Mouse (Mus musculus): ENCODE data around the gene Zfp64. TPM values are rescaled to one million over a fixed set of nuclear protein-coding genes. Genes with fewer than 3 reads are reported as not detected.
"Not testable (repeated sequence)": the region's sequence is repeated elsewhere in the genome, so short reads cannot be mapped to it uniquely, and the experiment has no call there.

Zfp64 gene
- polyA plus RNA-seq, 1 experiment: 21.3 TPM

DNA sequence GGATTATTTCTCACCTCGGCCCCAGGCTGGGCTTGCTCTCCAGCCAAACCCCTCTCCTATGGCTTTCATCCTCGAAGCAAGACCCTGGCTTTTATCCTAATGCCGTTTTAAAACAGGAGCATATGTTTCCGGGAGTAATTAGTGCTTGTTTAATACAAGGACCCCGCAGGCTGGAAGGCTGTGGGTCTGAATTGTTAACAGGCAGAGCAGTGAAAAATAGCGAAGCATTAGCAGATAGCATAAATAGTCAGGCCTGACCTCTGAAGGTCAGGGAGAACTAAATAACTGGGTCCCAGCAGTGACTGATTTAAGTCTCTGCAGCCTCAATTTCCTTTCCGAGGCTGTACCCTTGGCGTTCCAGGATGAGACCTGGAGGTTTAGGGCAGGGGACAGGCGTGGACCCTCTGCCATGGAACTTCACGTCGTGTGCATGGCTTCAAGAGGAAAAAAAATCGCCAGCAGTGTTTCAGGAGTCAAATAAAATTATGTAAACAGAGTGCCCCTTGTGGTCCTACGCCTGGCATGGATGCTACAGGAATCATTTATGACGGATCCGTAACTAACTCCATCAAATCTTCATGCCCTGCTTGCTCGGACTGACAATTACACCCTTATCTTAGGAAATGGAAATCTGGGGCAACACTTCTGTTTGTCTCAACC lies 95.2 kb downstream of the Zfp64 start:
- no peak overlapping the region for H3K27ac ChIP-seq (ENCODE audit: insufficient read depth, low read length)
- H3K4me3 ChIP-seq (ENCODE audit: extremely low read depth, insufficient read depth, insufficient read length): no peak overlapping the region
- no peak for TF ChIP-seq CTCF (IDR thresholded peaks at IDR 0.05; ENCODE audit: extremely low read depth, insufficient read depth, insufficient read length, insufficient replicate concordance)
- no peak for TF ChIP-seq POLR2A (IDR thresholded peaks at IDR 0.05; ENCODE audit: low read depth, low read length)
- H3K4me1 ChIP-seq (ENCODE audit: control insufficient read depth, insufficient read depth, insufficient read length): no peaks in the 10 kb centered on the region
- no peaks in the 10 kb centered on the region for H3K27me3 ChIP-seq (ENCODE audit: control insufficient read depth, insufficient read depth, low read length)
- H3K36me3 ChIP-seq (ENCODE audit: control insufficient read depth, insufficient read depth, low read length): no peaks in the 10 kb centered on the region
- WGBS: 59% methylated on average over 16 of the region's 16 CpGs
- DNase-seq (ENCODE audit: low read depth in 1 of 2, low spot score in 2 of 2): no peak

DNA sequence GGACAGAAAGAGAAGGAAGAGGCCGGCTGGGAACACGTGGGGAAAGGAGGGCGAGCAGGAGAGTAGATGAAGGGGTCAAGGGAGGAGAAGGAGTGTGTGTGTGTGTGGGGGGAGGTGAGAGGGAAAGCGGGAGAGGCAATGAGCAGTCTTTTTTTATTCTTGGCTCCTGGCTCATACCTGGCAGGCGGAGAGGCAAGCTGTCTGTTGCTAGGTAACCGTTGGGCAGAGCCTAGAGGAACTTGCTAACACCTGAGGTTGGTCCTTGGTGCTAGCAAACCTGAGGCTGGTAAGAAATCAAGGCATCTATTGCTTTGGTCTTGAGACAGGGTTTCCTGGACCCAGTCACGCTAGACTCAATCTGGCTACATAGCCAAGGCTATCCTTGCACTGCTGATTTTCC lies 98.7 kb downstream of the Zfp64 start:
- Histone ChIP-seq H3K36me3 (ENCODE audit: control insufficient read depth, insufficient read depth, low read length) (no peaks in the 10 kb centered on the region), H3K27me3 (ENCODE audit: control insufficient read depth, insufficient read depth, low read length) (no peaks in the 10 kb centered on the region), H3K27ac (ENCODE audit: insufficient read depth, low read length) (no peak overlapping the region), H3K4me3 (ENCODE audit: extremely low read depth, insufficient read depth, insufficient read length) (no peak overlapping the region), H3K4me1 (ENCODE audit: control insufficient read depth, insufficient read depth, insufficient read length) (no peaks in the 10 kb centered on the region)
- 62% methylated on average over 7 of the region's 7 CpGs for WGBS
- DNase-seq (ENCODE audit: low read depth in 1 of 2, low spot score in 2 of 2): no peak
- TF ChIP-seq POLR2A (IDR thresholded peaks at IDR 0.05; ENCODE audit: low read depth, low read length) (no peak), CTCF (IDR thresholded peaks at IDR 0.05; ENCODE audit: extremely low read depth, insufficient read depth, insufficient read length, insufficient replicate concordance) (no peak)

DNA sequence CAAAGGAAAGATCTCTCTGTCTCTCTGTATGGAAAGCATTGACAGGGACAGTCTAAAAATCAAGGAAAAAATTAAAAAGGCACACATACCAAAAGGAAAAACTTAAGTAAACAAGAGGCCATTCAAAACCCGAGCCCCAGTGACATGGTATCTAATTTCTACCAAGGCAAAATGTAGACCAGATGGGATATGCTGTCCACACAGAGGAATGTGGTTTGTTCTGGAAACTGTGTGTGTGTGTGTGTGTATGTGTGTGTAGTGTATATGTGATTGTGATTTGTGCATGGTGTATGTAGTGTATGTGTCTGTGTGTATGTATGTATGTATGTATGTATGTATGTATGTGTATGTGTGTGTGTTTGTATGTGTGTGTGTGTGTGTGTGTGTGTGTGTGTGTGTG lies 100.6 kb downstream of the Zfp64 start:
- no peak overlapping the region for H3K27ac ChIP-seq (ENCODE audit: insufficient read depth, low read length)
- no peaks in the 10 kb centered on the region for H3K36me3 ChIP-seq (ENCODE audit: control insufficient read depth, insufficient read depth, low read length)
- no peaks in the 10 kb centered on the region for H3K27me3 ChIP-seq (ENCODE audit: control insufficient read depth, insufficient read depth, low read length)
- no peaks in the 10 kb centered on the region for H3K4me1 ChIP-seq (ENCODE audit: control insufficient read depth, insufficient read depth, insufficient read length)
- WGBS: 63% methylated on average over 1 of the region's 1 CpGs
- H3K4me3 ChIP-seq (ENCODE audit: extremely low read depth, insufficient read depth, insufficient read length): no peak overlapping the region
- DNase-seq (ENCODE audit: low read depth in 1 of 2, low spot score in 2 of 2): no peak
- TF ChIP-seq CTCF (IDR thresholded peaks at IDR 0.05; ENCODE audit: extremely low read depth, insufficient read depth, insufficient read length, insufficient replicate concordance): no peak
- no peak for TF ChIP-seq POLR2A (IDR thresholded peaks at IDR 0.05; ENCODE audit: low read depth, low read length)

DNA sequence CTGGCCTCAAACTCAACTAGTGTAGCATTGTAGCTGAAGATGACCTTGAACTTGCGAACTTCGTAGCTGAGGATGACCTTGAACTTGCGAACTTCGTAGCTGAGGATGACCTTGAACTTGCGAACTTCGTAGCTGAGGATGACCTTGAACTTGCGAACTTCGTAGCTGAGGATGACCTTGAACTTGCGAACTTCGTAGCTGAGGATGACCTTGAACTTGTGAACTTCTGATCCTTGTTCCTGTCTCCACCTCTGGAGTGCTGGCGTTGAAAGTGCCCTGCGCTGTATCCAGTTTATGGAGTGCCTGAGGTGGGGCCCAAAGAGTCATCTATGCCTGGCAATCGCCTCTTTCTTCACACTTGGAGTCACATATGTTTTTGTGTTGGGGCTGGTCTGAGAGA lies 101.5 kb downstream of the Zfp64 start:
- H3K4me1 ChIP-seq (ENCODE audit: control insufficient read depth, insufficient read depth, insufficient read length); H3K4me3 ChIP-seq (ENCODE audit: extremely low read depth, insufficient read depth, insufficient read length); H3K27me3 ChIP-seq (ENCODE audit: control insufficient read depth, insufficient read depth, low read length); DNase-seq (ENCODE audit: low read depth in 1 of 2, low spot score in 2 of 2); H3K36me3 ChIP-seq (ENCODE audit: control insufficient read depth, insufficient read depth, low read length); H3K27ac ChIP-seq (ENCODE audit: insufficient read depth, low read length): not testable (repeated sequence)
- WGBS: 90% methylated on average over 13 of the region's 13 CpGs

DNA sequence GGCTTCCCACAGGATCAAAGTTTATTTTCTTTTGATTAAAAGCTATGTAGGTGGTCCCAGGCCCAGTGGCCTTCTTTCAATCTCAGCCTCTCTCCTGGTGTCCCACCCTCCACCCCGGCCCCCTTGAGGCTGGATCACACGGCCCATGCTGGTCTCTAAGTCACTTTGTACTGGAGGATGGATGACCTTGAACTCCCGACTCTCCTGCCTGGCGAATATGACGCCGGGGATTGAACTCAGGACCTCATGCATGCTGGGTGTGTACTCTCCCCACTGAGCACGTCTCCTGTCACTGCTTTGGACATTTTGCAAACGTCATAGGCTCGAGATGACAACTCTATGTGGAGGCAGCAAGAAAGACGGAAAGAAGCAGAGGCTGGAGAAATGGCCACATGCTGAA lies 103.8 kb downstream of the Zfp64 start:
- Histone ChIP-seq H3K27ac (ENCODE audit: insufficient read depth, low read length) (no peak overlapping the region), H3K27me3 (ENCODE audit: control insufficient read depth, insufficient read depth, low read length) (no peaks in the 10 kb centered on the region), H3K36me3 (ENCODE audit: control insufficient read depth, insufficient read depth, low read length) (no peaks in the 10 kb centered on the region), H3K4me1 (ENCODE audit: control insufficient read depth, insufficient read depth, insufficient read length) (no peaks in the 10 kb centered on the region), H3K4me3 (ENCODE audit: extremely low read depth, insufficient read depth, insufficient read length) (no peak overlapping the region)
- no peak for TF ChIP-seq POLR2A (IDR thresholded peaks at IDR 0.05; ENCODE audit: low read depth, low read length)
- no peak for TF ChIP-seq CTCF (IDR thresholded peaks at IDR 0.05; ENCODE audit: extremely low read depth, insufficient read depth, insufficient read length, insufficient replicate concordance)
- 82% methylated on average over 10 of the region's 10 CpGs for WGBS
- DNase-seq (ENCODE audit: low read depth in 1 of 2, low spot score in 2 of 2): no peak

DNA sequence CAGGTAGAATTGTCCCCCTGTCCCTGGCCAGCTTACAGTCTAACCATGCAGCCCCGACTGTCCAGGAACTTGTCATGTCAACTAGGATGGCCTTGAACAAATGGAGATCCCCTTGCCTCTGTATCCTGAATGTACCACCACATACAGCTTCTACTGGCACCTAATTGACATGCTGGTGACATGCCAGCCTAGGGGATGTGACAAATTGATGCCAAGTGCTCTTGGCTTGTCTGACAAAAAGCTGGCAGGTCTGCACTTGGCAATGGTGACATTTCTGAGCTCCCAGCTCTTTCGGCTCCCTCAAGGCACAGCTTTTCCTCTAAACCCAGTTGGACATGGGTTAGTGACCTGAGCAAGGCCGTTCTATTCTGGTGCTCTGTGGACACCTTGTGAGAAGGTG lies 106.8 kb downstream of the Zfp64 start:
- no peaks in the 10 kb centered on the region for H3K36me3 ChIP-seq (ENCODE audit: control insufficient read depth, insufficient read depth, low read length)
- TF ChIP-seq CTCF (IDR thresholded peaks at IDR 0.05; ENCODE audit: extremely low read depth, insufficient read depth, insufficient read length, insufficient replicate concordance) (no peak), POLR2A (IDR thresholded peaks at IDR 0.05; ENCODE audit: low read depth, low read length) (no peak)

DNA sequence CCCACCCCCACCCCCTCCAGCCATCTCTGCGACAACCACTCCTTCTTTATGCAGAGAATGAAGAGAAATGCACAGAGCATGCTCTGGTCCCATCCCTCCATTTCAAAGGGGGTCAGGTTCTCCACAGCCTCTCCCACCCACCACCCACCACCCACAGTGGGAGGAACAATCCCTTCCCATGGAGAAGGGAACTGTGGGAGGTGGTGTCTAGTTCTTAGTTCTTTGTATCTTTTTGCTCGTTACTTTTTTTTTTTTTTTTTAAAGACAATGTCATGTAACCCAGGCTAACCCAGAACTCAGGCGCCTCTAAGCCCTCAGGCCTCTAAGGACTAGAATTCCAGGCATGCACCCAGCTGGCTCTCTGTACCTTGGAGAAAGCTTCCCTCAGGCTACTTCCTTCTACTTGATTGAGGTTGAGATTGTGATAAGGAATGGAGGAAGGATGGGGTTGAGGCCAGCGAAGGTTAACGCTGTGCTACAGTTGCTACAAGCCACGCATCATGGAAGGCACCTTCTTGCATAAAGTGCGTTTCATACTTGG lies 109.1 kb downstream of the Zfp64 start:
- 53% methylated on average over 7 of the region's 7 CpGs for WGBS
- no peak overlapping the region for H3K4me3 ChIP-seq (ENCODE audit: extremely low read depth, insufficient read depth, insufficient read length)
- H3K27ac ChIP-seq (ENCODE audit: insufficient read depth, low read length): no peak overlapping the region
- no peaks in the 10 kb centered on the region for H3K4me1 ChIP-seq (ENCODE audit: control insufficient read depth, insufficient read depth, insufficient read length)
- TF ChIP-seq POLR2A (IDR thresholded peaks at IDR 0.05; ENCODE audit: low read depth, low read length) (no peak), CTCF (IDR thresholded peaks at IDR 0.05; ENCODE audit: extremely low read depth, insufficient read depth, insufficient read length, insufficient replicate concordance) (no peak)
- DNase-seq (ENCODE audit: low read depth in 1 of 2, low spot score in 2 of 2): no peak
- no peaks in the 10 kb centered on the region for H3K36me3 ChIP-seq (ENCODE audit: control insufficient read depth, insufficient read depth, low read length)
- peaks cover 6% of the 10 kb centered on the region; the same call in 1 of the 2 replicates for H3K27me3 ChIP-seq (ENCODE audit: control insufficient read depth, insufficient read depth, low read length)

More for the DNA sequence above, 106.8 kb downstream of the Zfp64 start:
- Histone ChIP-seq H3K4me3 (ENCODE audit: extremely low read depth, insufficient read depth, insufficient read length) (no peak overlapping the region), H3K27me3 (ENCODE audit: control insufficient read depth, insufficient read depth, low read length) (peaks cover 2% of the 10 kb centered on the region; the same call in 1 of the 2 replicates), H3K27ac (ENCODE audit: insufficient read depth, low read length) (no peak overlapping the region), H3K4me1 (ENCODE audit: control insufficient read depth, insufficient read depth, insufficient read length) (no peaks in the 10 kb centered on the region)
- 89% methylated on average over 3 of the region's 3 CpGs for WGBS
- no peak for DNase-seq (ENCODE audit: low read depth in 1 of 2, low spot score in 2 of 2)

Other genes with a start within 250 kb of the Zfp64 start
- gene Atp9a, start 213.2 kb downstream of the Zfp64 start, polyA plus RNA-seq (2012; rRNA removed): 13.0 and 13.2 TPM in 2 replicates
- not detected in 2 replicates for gene Sall4, start 187.6 kb downstream of the Zfp64 start, polyA plus RNA-seq (2012; rRNA removed)

All from spleen, adult 2 months (tissue).